Mouse (Mus musculus) inflammation-experienced regulatory T-cells, adult 6 months (primary cell): ENCODE results near the gene Stk11. TPM values are rescaled to one million over a fixed set of nuclear protein-coding genes. Genes with fewer than 3 reads are reported as not detected.

Experiments
- ATAC-seq: one replicate; pipeline ENCODE4 v1.8.0; 2017
- polyA plus RNA-seq, 3 experiments: library from polyadenylated mRNA; unstranded; fragments of 100-300 nt; shearing (Covaris generic); gene quantifications; one replicate each; pipeline ENCODE4 v1.2.1; 2017

The Stk11 gene
- polyA plus RNA-seq, 3 experiments from 2014 or later, result 23.5 to 30.3 (median 25.5) TPM

DNA sequence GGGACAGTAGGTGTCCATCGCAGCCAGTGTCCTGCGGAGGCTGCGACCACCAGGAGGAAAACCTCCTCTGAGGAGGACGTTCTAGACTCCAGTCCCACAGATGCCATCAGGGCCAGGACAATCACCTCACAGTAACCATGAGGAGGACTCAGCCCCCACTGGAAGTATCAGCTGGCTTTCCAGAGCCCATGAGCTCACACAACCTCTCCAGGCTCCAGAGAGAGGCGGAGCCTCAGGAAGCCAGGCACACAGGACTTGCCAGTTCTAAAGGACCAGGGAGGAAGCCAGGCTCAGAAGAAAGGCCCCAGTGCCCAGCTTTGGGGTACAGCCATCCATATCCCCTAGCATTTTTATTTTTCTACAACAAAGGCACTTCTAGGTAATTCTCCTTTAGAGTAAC lies 20.1 kb upstream of the Stk11 start:
- no peak for ATAC-seq

DNA sequence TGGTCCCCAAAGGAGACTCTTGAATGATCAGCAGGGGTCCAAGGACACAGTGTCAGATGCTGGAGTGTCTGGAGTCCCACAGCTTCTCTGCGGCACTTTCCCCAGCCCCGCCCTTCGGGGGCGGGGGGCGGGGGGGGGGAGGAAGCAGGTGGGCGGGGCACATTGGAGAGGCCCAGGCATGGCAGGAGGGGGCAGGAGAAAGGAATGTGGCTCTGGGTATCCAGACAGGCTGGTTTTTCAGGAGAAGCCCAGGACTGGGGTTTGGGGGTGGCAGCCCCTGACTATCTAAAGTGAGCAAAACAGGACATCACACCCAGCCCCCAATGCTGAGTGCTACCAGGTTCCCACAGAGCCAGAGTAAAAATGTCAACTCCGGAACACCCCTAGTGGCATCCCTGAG lies 18.3 kb upstream of the Stk11 start:
- ATAC-seq, result no peak

DNA sequence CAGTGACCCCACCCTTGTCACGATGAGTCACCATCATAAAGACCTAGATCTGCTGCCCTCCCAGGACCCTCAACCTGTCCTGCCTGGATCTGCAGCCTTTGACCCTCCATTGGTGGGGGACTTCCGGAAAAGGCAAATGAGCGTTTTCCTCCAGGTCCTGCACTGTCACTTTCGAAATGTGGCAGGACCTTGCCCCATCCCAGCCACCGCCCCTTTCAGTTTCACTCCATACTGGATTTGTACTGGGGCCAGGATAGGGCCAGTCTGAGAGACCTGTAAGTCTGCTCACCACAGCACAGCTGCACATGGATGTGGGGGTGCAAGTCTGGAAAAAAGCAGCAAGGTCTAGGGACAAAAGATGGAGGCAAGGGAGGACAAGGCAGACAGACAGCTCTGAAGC lies 17.0 kb upstream of the Stk11 start:
- ATAC-seq, result no peak

DNA sequence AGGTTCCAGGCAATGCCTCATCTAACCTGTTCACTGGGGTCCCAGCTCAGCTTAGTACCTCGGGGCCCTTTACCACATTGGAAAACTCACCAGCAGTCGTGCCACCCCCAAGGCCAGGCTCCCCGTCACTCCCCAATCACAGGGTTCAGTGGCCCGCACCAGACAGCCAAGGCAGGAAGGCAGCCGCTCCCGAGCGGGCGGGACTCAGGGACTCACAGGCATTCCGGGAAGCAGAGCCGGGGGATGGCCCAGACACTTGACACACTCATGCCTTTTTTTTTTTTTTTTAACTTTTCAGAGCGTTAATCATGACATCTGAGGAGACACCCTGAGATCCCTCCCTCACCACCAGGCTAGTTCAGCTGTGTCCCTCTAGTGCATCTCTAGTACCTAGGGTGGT lies 14.6 kb upstream of the Stk11 start:
- ATAC-seq, result no peak

- peak; percentile 98 for ATAC-seq
These were observed 13.2 kb upstream of the Stk11 start for GRCm38 (mm10) chr10:80102216-80102915.

- no peak for ATAC-seq
These were observed 12.6 kb upstream of the Stk11 start for GRCm38 (mm10) chr10:80103032-80103431.

GRCm38 (mm10) chr10:80104181-80104580 lies 11.4 kb upstream of the Stk11 start:
- no peak for ATAC-seq

DNA sequence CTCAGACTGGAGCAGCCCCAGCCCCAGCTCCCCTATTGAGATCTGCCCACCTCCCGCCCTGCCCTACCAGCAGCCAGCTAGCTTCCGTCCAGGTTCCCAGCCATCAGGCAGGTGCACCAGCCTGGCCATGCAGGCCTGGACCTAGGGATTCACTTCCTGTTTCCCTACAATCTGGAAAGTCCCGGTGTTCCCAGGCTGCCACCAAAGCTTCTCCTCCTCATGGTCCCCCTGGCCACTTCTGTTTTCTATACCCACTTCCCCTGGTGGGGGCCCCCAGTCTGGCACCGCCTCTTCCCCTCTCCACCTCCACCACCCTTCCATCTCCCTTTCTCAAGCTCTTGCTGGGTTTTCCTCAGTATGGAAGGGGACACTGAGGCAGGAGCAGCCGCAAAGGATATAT lies 10.1 kb upstream of the Stk11 start, which contains the start of gene Sbno2:
Sbno2 (minus strand) TSS at position 112 of the 400 bp plus-strand sequence.
- no peak for ATAC-seq

DNA sequence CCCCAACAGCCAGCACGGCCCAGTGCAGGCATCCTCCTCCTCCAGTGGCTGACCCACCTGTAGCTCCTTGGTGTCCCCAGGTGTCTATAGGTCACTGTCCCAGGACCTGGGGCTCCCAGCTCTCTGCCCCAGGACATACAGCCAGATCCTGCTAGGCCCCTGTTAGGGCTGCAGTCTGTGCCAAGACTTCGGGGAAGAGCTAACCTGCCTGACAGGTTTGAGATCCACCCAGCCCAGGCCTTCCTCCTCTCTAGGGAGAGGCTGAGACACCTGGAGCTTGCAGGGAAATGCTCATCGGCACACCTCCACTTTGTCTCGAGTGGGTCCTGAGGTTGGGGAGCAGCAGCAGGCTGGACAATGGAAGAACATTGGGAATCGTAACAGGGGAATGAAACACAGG lies 9.7 kb upstream of the Stk11 start:
- ATAC-seq, result no peak

- no peak for ATAC-seq
These were observed 7.9 kb upstream of the Stk11 start for GRCm38 (mm10) chr10:80107678-80108077.

- ATAC-seq, result peak; percentile 20
These were observed 990 bp upstream of the Stk11 start for GRCm38 (mm10) chr10:80114341-80115284.

DNA sequence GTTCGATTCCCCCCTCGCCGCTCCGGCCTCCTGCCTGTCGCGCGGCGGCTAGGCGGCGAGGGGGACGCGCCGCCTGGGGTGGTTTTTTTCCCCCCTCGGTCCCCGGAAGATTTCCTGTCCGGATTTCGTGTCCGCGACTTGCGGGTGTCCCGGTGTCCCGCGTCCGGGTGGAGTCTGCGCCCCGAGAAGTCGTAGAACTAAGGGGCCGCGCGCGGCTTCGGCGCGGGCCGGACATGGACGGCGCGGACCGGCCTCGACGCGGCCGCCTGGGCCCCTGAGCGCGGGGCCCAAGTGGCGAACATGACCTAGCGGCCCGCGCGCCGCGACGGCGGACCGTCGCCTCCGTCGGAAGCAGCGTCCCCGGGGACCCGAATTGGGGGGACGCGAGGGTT lies 337 bp downstream of the Stk11 start:
- no peak for ATAC-seq

DNA sequence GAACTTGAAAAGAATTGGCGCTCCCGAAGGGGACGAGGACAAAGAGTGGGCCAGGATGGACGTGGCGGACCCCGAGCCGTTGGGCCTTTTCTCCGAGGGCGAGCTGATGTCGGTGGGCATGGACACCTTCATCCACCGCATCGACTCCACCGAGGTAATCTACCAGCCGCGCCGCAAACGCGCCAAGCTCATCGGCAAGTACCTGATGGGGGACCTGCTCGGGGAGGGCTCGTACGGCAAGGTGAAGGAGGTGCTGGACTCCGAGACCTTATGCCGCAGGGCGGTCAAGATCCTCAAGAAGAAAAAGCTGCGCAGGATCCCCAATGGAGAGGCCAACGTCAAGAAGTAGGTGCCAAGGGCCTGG lies 942 bp downstream of the Stk11 start:
- ATAC-seq, result no peak

GRCm38 (mm10) chr10:80116927-80117691 lies 1.5 kb downstream of the Stk11 start:
- no peak for ATAC-seq

DNA sequence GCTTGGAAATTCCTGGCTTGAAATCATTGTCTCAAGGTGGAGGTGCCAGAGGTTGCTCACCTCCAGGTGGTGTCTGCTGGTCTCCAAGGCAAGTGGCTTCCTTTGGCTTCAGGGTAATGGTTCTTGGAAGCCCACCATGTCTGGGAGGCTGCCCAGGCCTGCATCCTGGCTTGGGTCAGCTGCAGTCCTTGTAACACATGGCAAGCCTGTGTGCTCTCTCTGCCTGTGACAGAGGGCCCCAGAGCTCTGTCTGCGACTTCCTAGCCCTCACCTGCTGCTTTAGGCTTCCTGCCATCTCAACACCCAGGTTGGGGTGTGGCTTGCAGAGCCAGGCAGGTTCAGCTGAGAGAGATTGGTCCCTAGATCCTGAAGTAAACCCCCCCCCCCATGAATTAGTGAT lies 2.1 kb downstream of the Stk11 start:
- ATAC-seq, result no peak

DNA sequence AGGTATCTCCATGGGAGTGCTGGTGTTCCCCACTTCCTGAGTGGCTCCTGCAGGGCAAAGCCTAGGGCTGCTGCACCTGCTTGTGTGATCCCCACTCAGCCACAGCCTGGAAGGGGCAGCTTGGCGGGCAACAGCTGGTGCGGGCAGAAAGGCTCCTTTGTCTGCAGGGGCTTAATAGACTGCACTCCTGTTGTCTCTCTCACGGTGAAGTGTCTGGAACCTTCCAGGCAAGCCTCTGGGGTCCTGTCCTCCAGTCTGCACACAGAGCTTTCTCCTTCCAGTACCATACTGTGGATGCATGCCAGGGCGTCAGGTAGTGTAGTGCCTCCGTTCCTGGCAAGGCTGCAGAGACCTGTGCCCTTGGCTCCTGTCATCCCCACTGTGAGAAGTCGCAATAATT lies 2.9 kb downstream of the Stk11 start:
- ATAC-seq, result no peak

DNA sequence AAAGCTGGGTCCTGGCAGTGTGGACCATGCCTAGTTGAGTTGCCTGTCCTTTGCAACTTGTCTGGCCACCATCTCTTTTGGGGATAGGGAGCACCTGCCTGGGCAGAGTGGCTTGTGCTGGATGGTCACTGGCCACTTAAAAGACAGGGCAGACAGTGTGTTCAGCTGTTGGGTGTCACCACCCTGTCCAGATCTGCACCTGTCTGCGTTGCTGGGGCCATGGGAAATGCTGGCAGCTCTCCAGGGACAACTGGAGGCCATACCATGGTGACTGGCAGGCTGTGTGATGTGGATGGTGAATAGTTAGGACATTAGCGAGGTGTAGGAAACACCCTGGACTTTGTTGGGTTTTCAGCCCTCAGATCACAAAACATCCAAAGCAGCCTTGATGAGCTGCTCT lies 4.5 kb downstream of the Stk11 start:
- ATAC-seq, result no peak

GRCm38 (mm10) chr10:80121639-80122038 lies 6.0 kb downstream of the Stk11 start:
- ATAC-seq, result no peak

DNA sequence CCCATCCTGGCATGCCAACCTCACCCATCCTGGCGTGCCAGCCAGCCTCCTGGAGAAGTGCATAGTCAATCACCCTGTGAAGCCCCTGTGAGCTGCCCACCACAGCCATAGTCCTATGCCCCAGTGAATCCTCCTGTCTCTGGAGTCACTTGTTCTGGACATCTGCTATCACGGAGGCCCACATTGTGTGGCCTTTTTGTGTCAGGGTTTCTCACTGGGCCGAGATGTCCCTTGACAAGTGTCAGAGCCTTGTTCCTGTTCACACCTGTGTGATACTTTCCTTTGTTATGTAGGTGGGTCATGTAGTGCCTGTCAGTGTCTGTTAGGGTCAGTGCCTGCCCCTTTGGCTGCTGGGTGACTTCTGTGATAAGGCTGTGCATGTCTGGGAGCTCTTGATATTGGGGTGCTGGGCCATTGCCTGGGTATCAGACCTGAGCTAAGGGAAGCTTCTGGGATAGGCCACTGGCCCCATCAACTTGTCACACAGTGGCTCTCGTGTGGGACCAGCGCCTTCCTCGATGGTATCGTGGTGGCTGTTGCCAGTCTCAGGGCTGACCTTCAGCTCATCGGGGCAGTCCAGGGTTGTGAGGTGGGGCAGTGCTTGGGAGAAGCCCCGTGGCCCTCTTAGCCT lies 8.4 kb downstream of the Stk11 start:
- ATAC-seq, result no peak

DNA sequence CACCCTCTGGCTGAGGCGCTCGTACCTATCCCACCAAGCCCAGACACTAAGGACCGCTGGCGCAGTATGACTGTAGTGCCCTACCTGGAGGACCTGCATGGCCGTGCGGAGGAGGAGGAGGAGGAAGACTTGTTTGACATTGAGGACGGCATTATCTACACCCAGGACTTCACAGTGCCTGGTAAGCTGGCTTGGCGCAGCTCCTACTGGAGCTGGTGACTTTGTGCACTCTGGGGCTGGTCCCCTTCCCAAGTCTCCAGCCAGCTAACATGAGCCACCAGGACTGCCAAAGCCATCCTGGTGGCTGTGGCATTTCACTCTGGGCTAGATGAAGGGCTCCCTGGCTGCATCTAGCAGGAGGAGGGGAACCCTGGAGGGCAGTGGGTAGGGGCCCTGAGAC lies 12.3 kb downstream of the Stk11 start:
- ATAC-seq, result no peak

DNA sequence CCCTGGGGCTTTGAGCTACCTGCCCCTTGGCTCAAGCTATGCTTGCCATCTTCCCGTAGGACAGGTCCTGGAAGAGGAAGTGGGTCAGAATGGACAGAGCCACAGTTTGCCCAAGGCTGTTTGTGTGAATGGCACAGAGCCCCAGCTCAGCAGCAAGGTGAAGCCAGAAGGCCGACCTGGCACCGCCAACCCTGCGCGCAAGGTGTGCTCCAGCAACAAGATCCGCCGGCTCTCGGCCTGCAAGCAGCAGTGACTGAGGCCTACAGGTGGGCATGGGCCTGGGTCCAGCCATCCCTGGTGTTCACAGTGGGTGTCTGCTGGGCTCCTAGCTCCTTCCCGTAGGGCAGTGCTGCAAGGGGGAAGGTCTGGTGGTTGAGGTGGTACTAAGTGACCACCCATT lies 14.2 kb downstream of the Stk11 start:
- ATAC-seq, result no peak

GRCm38 (mm10) chr10:80130403-80131031 lies 14.9 kb downstream of the Stk11 start:
- ATAC-seq, result no peak
